Mouse (Mus musculus): Measurements from ENCODE around the gene Ahdc1. TPM values are rescaled to one million over a fixed set of nuclear protein-coding genes. Genes with fewer than 3 reads are reported as not detected.

The Ahdc1 gene
- total RNA-seq (2023): 10 to 100 TPM; 13.3 to 17.4 TPM

GRCm38 (mm10) chr4:133011028-133011820 lies at the start of gene Ahdc1:
Ahdc1 (plus strand) TSS chr4:133011260.

GRCm38 (mm10) chr4:132973814-132974398 lies 37.2 kb upstream of the Ahdc1 start, which contains the start of gene Fgr:
Fgr (plus strand) TSS chr4:132974095.

Other genes with a start within 250 kb of the Ahdc1 start
- 10 to 100 TPM; 13.5 to 15.9 TPM for gene Rpa2, start 242.9 kb upstream of the Ahdc1 start, total RNA-seq (2023)
- gene Themis2, start 214.9 kb upstream of the Ahdc1 start, total RNA-seq (2023): 100 to 1,000 TPM; 327 to 352 TPM
- gene Ppp1r8, start 168.1 kb upstream of the Ahdc1 start, total RNA-seq (2023): 10 to 100 TPM; 28.0 to 33.1 TPM
- gene Stx12, start 126.8 kb upstream of the Ahdc1 start, total RNA-seq (2023): 10 to 100 TPM; 30.3 to 33.6 TPM
- gene Fam76a, start 88.7 kb upstream of the Ahdc1 start, total RNA-seq (2023): 10 to 100 TPM; 28.9 to 30.0 TPM
- 100 to 1,000 TPM; 473 to 506 TPM for gene Fgr, start 37.2 kb upstream of the Ahdc1 start, total RNA-seq (2023)
- gene Wasf2, start 119.2 kb downstream of the Ahdc1 start, total RNA-seq (2023): 100 to 1,000 TPM; 361 to 372 TPM
- gene Cd164l2, start 200.9 kb downstream of the Ahdc1 start, total RNA-seq (2023): 1 to 10 TPM in 1 of 2 experiments, not detected in 1; 1.2 TPM
- under 1 TPM; 0.26 to 0.61 TPM for gene Gpr3, start 201.3 kb downstream of the Ahdc1 start, total RNA-seq (2023)
- 10 to 100 TPM in 1 of 2 experiments, 1 to 10 TPM in 1; 6.7 to 11.1 TPM for gene Map3k6, start 229.6 kb downstream of the Ahdc1 start, total RNA-seq (2023)

All from monocyte, adult 59 days (primary cell).